Mouse (Mus musculus): Measurements from ENCODE around the gene B3gnt2. TPM values are rescaled to one million over a fixed set of nuclear protein-coding genes. Genes with fewer than 3 reads are reported as not detected.

The B3gnt2 gene
- polyA plus RNA-seq, 1 experiment, result 18.9 TPM

- H3K4me3 ChIP-seq (ENCODE audit: extremely low read depth, insufficient read depth, insufficient read length), result no peak overlapping the region
- no peaks in the 10 kb centered on the region for H3K36me3 ChIP-seq (ENCODE audit: control insufficient read depth, insufficient read depth, low read length)
- H3K27ac ChIP-seq (ENCODE audit: insufficient read depth, low read length), result no peak overlapping the region
- DNase-seq (ENCODE audit: low read depth in 1 of 2, low spot score in 2 of 2), result no peak
- no peaks in the 10 kb centered on the region; the same call in 1 of the 2 replicates for H3K4me1 ChIP-seq (ENCODE audit: control insufficient read depth, insufficient read depth, insufficient read length)
- H3K27me3 ChIP-seq (ENCODE audit: control insufficient read depth, insufficient read depth, low read length), result no peaks in the 10 kb centered on the region
- TF ChIP-seq CTCF (IDR thresholded peaks at IDR 0.05; ENCODE audit: extremely low read depth, insufficient read depth, insufficient read length, insufficient replicate concordance) (no peak), POLR2A (IDR thresholded peaks at IDR 0.05; ENCODE audit: low read depth, low read length) (no peak)
These were observed 22.2 kb upstream of the B3gnt2 start for GRCm38 (mm10) chr11:22882926-22883325.

- no peak for TF ChIP-seq POLR2A (IDR thresholded peaks at IDR 0.05; ENCODE audit: low read depth, low read length)
- TF ChIP-seq CTCF (IDR thresholded peaks at IDR 0.05; ENCODE audit: extremely low read depth, insufficient read depth, insufficient read length, insufficient replicate concordance), result no peak
- no peak for DNase-seq (ENCODE audit: low read depth in 1 of 2, low spot score in 2 of 2)
- Histone ChIP-seq H3K4me1 (ENCODE audit: control insufficient read depth, insufficient read depth, insufficient read length) (no peaks in the 10 kb centered on the region; the same call in 1 of the 2 replicates), H3K27ac (ENCODE audit: insufficient read depth, low read length) (no peak overlapping the region), H3K27me3 (ENCODE audit: control insufficient read depth, insufficient read depth, low read length) (no peaks in the 10 kb centered on the region), H3K4me3 (ENCODE audit: extremely low read depth, insufficient read depth, insufficient read length) (no peak overlapping the region), H3K36me3 (ENCODE audit: control insufficient read depth, insufficient read depth, low read length) (no peaks in the 10 kb centered on the region)
- WGBS, result 87% methylated on average over 3 of the region's 3 CpGs
These were observed 19.8 kb upstream of the B3gnt2 start for GRCm38 (mm10) chr11:22880383-22881172.

GRCm38 (mm10) chr11:22879645-22880044, 18.9 kb upstream of the B3gnt2 start:
- H3K27ac ChIP-seq (ENCODE audit: insufficient read depth, low read length), result no peak overlapping the region
- H3K27me3 ChIP-seq (ENCODE audit: control insufficient read depth, insufficient read depth, low read length), result no peaks in the 10 kb centered on the region
- no peak for TF ChIP-seq CTCF (IDR thresholded peaks at IDR 0.05; ENCODE audit: extremely low read depth, insufficient read depth, insufficient read length, insufficient replicate concordance)
- no peak for TF ChIP-seq POLR2A (IDR thresholded peaks at IDR 0.05; ENCODE audit: low read depth, low read length)
- no peaks in the 10 kb centered on the region; the same call in 1 of the 2 replicates for H3K4me1 ChIP-seq (ENCODE audit: control insufficient read depth, insufficient read depth, insufficient read length)
- DNase-seq (ENCODE audit: low read depth in 1 of 2, low spot score in 2 of 2), result no peak
- 50% methylated on average over 4 of the region's 4 CpGs for WGBS
- no peak overlapping the region for H3K4me3 ChIP-seq (ENCODE audit: extremely low read depth, insufficient read depth, insufficient read length)
- no peaks in the 10 kb centered on the region for H3K36me3 ChIP-seq (ENCODE audit: control insufficient read depth, insufficient read depth, low read length)

GRCm38 (mm10) chr11:22876680-22877330, 16.0 kb upstream of the B3gnt2 start:
- Histone ChIP-seq H3K36me3 (ENCODE audit: control insufficient read depth, insufficient read depth, low read length) (no peaks in the 10 kb centered on the region), H3K4me1 (ENCODE audit: control insufficient read depth, insufficient read depth, insufficient read length) (peaks cover 11% of the 10 kb centered on the region; the same call in 1 of the 2 replicates), H3K4me3 (ENCODE audit: extremely low read depth, insufficient read depth, insufficient read length) (no peak overlapping the region), H3K27me3 (ENCODE audit: control insufficient read depth, insufficient read depth, low read length) (no peaks in the 10 kb centered on the region), H3K27ac (ENCODE audit: insufficient read depth, low read length) (no peak overlapping the region)
- TF ChIP-seq POLR2A (IDR thresholded peaks at IDR 0.05; ENCODE audit: low read depth, low read length) (no peak), CTCF (IDR thresholded peaks at IDR 0.05; ENCODE audit: extremely low read depth, insufficient read depth, insufficient read length, insufficient replicate concordance) (no peak)
- no peak for DNase-seq (ENCODE audit: low read depth in 1 of 2, low spot score in 2 of 2)
- WGBS, result 86% methylated on average over 3 of the region's 3 CpGs

GRCm38 (mm10) chr11:22875279-22875678, 14.5 kb upstream of the B3gnt2 start:
- H3K4me3 ChIP-seq (ENCODE audit: extremely low read depth, insufficient read depth, insufficient read length), result no peak overlapping the region
- peaks cover 16% of the 10 kb centered on the region for H3K4me1 ChIP-seq (ENCODE audit: control insufficient read depth, insufficient read depth, insufficient read length)
- TF ChIP-seq POLR2A (IDR thresholded peaks at IDR 0.05; ENCODE audit: low read depth, low read length), result no peak
- TF ChIP-seq CTCF (IDR thresholded peaks at IDR 0.05; ENCODE audit: extremely low read depth, insufficient read depth, insufficient read length, insufficient replicate concordance), result no peak
- no peaks in the 10 kb centered on the region for H3K36me3 ChIP-seq (ENCODE audit: control insufficient read depth, insufficient read depth, low read length)
- no peak overlapping the region for H3K27ac ChIP-seq (ENCODE audit: insufficient read depth, low read length)
- H3K27me3 ChIP-seq (ENCODE audit: control insufficient read depth, insufficient read depth, low read length), result no peaks in the 10 kb centered on the region
- DNase-seq (ENCODE audit: low read depth in 1 of 2, low spot score in 2 of 2), result no peak
- WGBS, result 94% methylated on average over 4 of the region's 4 CpGs

- Histone ChIP-seq H3K27ac (ENCODE audit: insufficient read depth, low read length) (no peak overlapping the region), H3K27me3 (ENCODE audit: control insufficient read depth, insufficient read depth, low read length) (no peaks in the 10 kb centered on the region), H3K4me1 (ENCODE audit: control insufficient read depth, insufficient read depth, insufficient read length) (peaks cover 16% of the 10 kb centered on the region), H3K36me3 (ENCODE audit: control insufficient read depth, insufficient read depth, low read length) (no peaks in the 10 kb centered on the region), H3K4me3 (ENCODE audit: extremely low read depth, insufficient read depth, insufficient read length) (no peak overlapping the region)
- DNase-seq (ENCODE audit: low read depth in 1 of 2, low spot score in 2 of 2), result no peak
- 90% methylated on average over 6 of the region's 6 CpGs for WGBS
- TF ChIP-seq POLR2A (IDR thresholded peaks at IDR 0.05; ENCODE audit: low read depth, low read length) (no peak), CTCF (IDR thresholded peaks at IDR 0.05; ENCODE audit: extremely low read depth, insufficient read depth, insufficient read length, insufficient replicate concordance) (no peak)
These were observed 14.0 kb upstream of the B3gnt2 start for GRCm38 (mm10) chr11:22874747-22875146.

- no peaks in the 10 kb centered on the region for H3K36me3 ChIP-seq (ENCODE audit: control insufficient read depth, insufficient read depth, low read length)
- H3K27ac ChIP-seq (ENCODE audit: insufficient read depth, low read length), result peak overlapping the region; percentile 41; the same call in 1 of the 2 replicates
- WGBS, result 39% methylated on average over 4 of the region's 4 CpGs
- peaks cover 16% of the 10 kb centered on the region for H3K4me1 ChIP-seq (ENCODE audit: control insufficient read depth, insufficient read depth, insufficient read length)
- no peak for DNase-seq (ENCODE audit: low read depth in 1 of 2, low spot score in 2 of 2)
- H3K4me3 ChIP-seq (ENCODE audit: extremely low read depth, insufficient read depth, insufficient read length), result no peak overlapping the region
- H3K27me3 ChIP-seq (ENCODE audit: control insufficient read depth, insufficient read depth, low read length), result no peaks in the 10 kb centered on the region
- no peak for TF ChIP-seq POLR2A (IDR thresholded peaks at IDR 0.05; ENCODE audit: low read depth, low read length)
- no peak for TF ChIP-seq CTCF (IDR thresholded peaks at IDR 0.05; ENCODE audit: extremely low read depth, insufficient read depth, insufficient read length, insufficient replicate concordance)
These were observed 12.6 kb upstream of the B3gnt2 start for GRCm38 (mm10) chr11:22873383-22873782.

All from spleen, adult 2 months (tissue).